ENCODE assay signal across 8 mouse cellular contexts in the genomic region with DNA sequence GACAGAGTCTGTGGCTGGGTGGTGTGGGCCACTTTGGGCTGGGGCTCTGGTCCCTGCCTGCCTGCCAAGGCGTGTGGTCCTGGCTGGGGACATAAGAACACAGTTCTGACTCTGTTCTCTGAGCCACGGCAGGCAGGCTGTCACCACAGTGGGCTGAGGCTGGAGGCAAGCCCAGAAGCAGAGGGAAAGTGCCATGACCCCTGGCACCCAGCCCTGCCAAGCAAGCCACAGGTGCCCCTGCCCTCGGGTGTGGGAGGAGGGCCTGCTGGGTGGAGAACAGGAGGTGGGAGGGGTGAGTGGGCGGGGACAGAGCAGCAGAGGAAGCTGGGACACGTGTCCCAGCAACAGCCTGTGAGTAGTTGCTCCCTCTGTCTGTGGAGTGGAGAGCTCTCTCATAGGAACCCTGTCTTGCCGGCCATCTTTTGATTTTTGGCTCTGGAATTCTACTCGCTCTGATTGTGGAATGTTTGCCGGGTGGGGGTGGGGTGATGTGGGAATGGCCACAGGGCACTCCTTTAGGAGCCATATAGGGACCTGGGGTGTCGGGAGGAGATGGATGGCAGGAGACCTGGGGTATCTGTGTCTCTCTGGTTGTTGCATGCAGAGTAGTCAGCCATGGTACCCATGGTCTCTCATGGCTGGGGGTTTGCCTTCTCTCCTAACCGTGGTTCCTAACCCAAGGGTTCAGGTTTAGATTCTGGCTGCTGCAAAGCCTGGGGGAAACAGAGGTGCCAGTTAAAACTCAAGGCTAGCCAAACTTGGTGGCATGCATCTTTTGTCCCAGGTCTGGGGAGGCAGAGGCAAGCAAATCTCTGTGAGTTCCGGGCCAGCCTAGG.
DNase-seq lines count a peak whose midpoint lies in the region; ATAC-seq lines count a peak whose summit lies in the region.

No protein-coding gene starts in this region.

- peak overlapping the region; percentile 55 for H3K27ac ChIP-seq in hindbrain, embryonic 13.5 days

- peaks cover 60% of the 10 kb centered on the region for H3K4me1 ChIP-seq in hindbrain, embryonic 13.5 days (replicated peaks)

- H3K4me3 ChIP-seq in hindbrain, embryonic 13.5 days: no peak overlapping the region

- DNase-seq in NIH3T3 (ENCODE audit: low read depth): peak; percentile 89
- peak; percentile 98 to 99 for DNase-seq in cerebellum, postnatal 10 days
- DNase-seq in frontal cortex, postnatal 14 days (ENCODE audit: low spot score in 2 of 2): peak; percentile 63 to 78
- peak; percentile 67 for DNase-seq in layer of hippocampus, postnatal 25 days (ENCODE audit: extremely low spot score in 1 of 2, low spot score in 1 of 2)
- DNase-seq in lung, postnatal 14 days: peak; percentile 91
- DNase-seq in retina, embryonic 14.5 days (ENCODE audit: low spot score): peak; percentile 72
- DNase-seq in thymus, postnatal 4 days: peak; percentile 93

- peak; percentile 66 for ATAC-seq in hindbrain, embryonic 13.5 days (ENCODE audit: low FRiP score)

- H3K9ac ChIP-seq in hindbrain, embryonic 13.5 days: no peak overlapping the region

- H3K9me3 ChIP-seq in hindbrain, embryonic 13.5 days: no peaks in the 10 kb centered on the region

- H3K4me2 ChIP-seq in hindbrain, embryonic 13.5 days: no peak overlapping the region

- 0 out of 2 replicates have a peak, but pooled peaks cover 5% of the 10 kb centered on the region for H3K27me3 ChIP-seq in hindbrain, embryonic 13.5 days

- 26% methylated on average over 11 of the region's 11 CpGs for WGBS in hindbrain, embryonic 13.5 days

- H3K36me3 ChIP-seq in hindbrain, embryonic 13.5 days: no peaks in the 10 kb centered on the region
